Mouse (Mus musculus): ENCODE measurements around the gene Phb2. TPM values are rescaled to one million over a fixed set of nuclear protein-coding genes. Genes with fewer than 3 reads are reported as not detected.

Phb2 gene
- polyA plus RNA-seq, 1 experiment from 2014 or later, result 353 TPM

GRCm38 (mm10) chr6:124757909-124758848 lies 46.0 kb downstream of the Phb2 start:
- DNase-seq (ENCODE audit: low spot score, missing footprints), result peak; percentile 97
- Histone ChIP-seq H3K9ac (ENCODE audit: low read length) (peak overlapping the region; percentile 85), H3K27me3 (ENCODE audit: control insufficient read depth, insufficient read depth, low read length) (no peaks in the 10 kb centered on the region), H3K9me3 (ENCODE audit: control insufficient read depth, low read length) (no peaks in the 10 kb centered on the region), H3K4me3 (ENCODE audit: low read depth, low read length) (peak overlapping the region; percentile 87), H3K4me2 (peak overlapping the region; percentile 68), H3K36me3 (ENCODE audit: control insufficient read depth, insufficient read depth, low read length) (no peaks in the 10 kb centered on the region), H3K27ac (ENCODE audit: low read depth, low read length) (peak overlapping the region; percentile 92), H3K4me1 (ENCODE audit: control insufficient read depth, insufficient read depth, low read length) (peaks cover 34% of the 10 kb centered on the region)
- peak; percentile 12; the same call in 1 of the 2 replicates for ATAC-seq (ENCODE audit: low FRiP score)
- 25% methylated on average over 5 of the region's 5 CpGs for WGBS

GRCm38 (mm10) chr6:124758849-124759232 lies 46.7 kb downstream of the Phb2 start:
- Histone ChIP-seq H3K36me3 (ENCODE audit: control insufficient read depth, insufficient read depth, low read length) (no peaks in the 10 kb centered on the region), H3K9me3 (ENCODE audit: control insufficient read depth, low read length) (no peaks in the 10 kb centered on the region), H3K4me1 (ENCODE audit: control insufficient read depth, insufficient read depth, low read length) (peaks cover 34% of the 10 kb centered on the region), H3K27ac (ENCODE audit: low read depth, low read length) (peak overlapping the region; percentile 7), H3K9ac (ENCODE audit: low read length) (peak overlapping the region; percentile 85; the same call in 1 of the 2 replicates), H3K27me3 (ENCODE audit: control insufficient read depth, insufficient read depth, low read length) (no peaks in the 10 kb centered on the region), H3K4me2 (no peak overlapping the region), H3K4me3 (ENCODE audit: low read depth, low read length) (no peak overlapping the region; the same call in 1 of the 2 replicates)
- WGBS, result 40% methylated on average over 2 of the region's 2 CpGs
- ATAC-seq (ENCODE audit: low FRiP score) (no peak), DNase-seq (ENCODE audit: low spot score, missing footprints) (no peak)

- DNase-seq (ENCODE audit: low spot score, missing footprints) (peak; percentile 96), ATAC-seq (ENCODE audit: low FRiP score) (no peak)
- no peaks in the 10 kb centered on the region for H3K36me3 ChIP-seq (ENCODE audit: control insufficient read depth, insufficient read depth, low read length)
- no peaks in the 10 kb centered on the region for H3K27me3 ChIP-seq (ENCODE audit: control insufficient read depth, insufficient read depth, low read length)
- H3K4me2 ChIP-seq, result no peak overlapping the region
- no peaks in the 10 kb centered on the region for H3K9me3 ChIP-seq (ENCODE audit: control insufficient read depth, low read length)
- peaks cover 32% of the 10 kb centered on the region for H3K4me1 ChIP-seq (ENCODE audit: control insufficient read depth, insufficient read depth, low read length)
- no peak overlapping the region; the same call in 1 of the 2 replicates for H3K27ac ChIP-seq (ENCODE audit: low read depth, low read length)
- WGBS, result 4% methylated on average over 5 of the region's 5 CpGs
- H3K9ac ChIP-seq (ENCODE audit: low read length), result no peak overlapping the region
- no peak overlapping the region for H3K4me3 ChIP-seq (ENCODE audit: low read depth, low read length)
Measured at GRCm38 (mm10) chr6:124759259-124759658, 47.1 kb downstream of the Phb2 start.

- H3K36me3 ChIP-seq (ENCODE audit: control insufficient read depth, insufficient read depth, low read length), result no peaks in the 10 kb centered on the region
- H3K9ac ChIP-seq (ENCODE audit: low read length), result no peak overlapping the region
- no peak overlapping the region for H3K4me3 ChIP-seq (ENCODE audit: low read depth, low read length)
- WGBS, result 81% methylated on average over 7 of the region's 7 CpGs
- ATAC-seq (ENCODE audit: low FRiP score) (no peak), DNase-seq (ENCODE audit: low spot score, missing footprints) (no peak)
- no peak overlapping the region for H3K27ac ChIP-seq (ENCODE audit: low read depth, low read length)
- no peaks in the 10 kb centered on the region for H3K9me3 ChIP-seq (ENCODE audit: control insufficient read depth, low read length)
- H3K4me1 ChIP-seq (ENCODE audit: control insufficient read depth, insufficient read depth, low read length), result peaks cover 16% of the 10 kb centered on the region
- peaks cover 10% of the 10 kb centered on the region; the same call in 1 of the 2 replicates for H3K27me3 ChIP-seq (ENCODE audit: control insufficient read depth, insufficient read depth, low read length)
- H3K4me2 ChIP-seq, result no peak overlapping the region
Measured at GRCm38 (mm10) chr6:124765951-124766350, 53.8 kb downstream of the Phb2 start.

MicroRNAs encoded within 50 kb of the gene (microRNA counts, 519-probe panel; counts per million panel counts)
- microRNA mmu-miR-141 (not detected), microRNA mmu-miR-200c (not detected)

Small RNAs within 50 kb of the gene (microRNA-seq; reads per million reads assigned to microRNA genes)
- gene Mir141 (36.6 reads per million, percentile 42 among the genes with 10 or more reads in this experiment), gene Mir200c (300 reads per million, percentile 67 among the genes with 10 or more reads in this experiment)

Other genes with a start within 250 kb of the Phb2 start
- gene Clstn3, start 247.5 kb upstream of the Phb2 start, polyA plus RNA-seq (2014; fragmentation: Nextera tagmentation; extraction: Ambion mirVana), result 10.3 and 10.5 TPM in 2 replicates
- gene C1rl, start 219.2 kb upstream of the Phb2 start, polyA plus RNA-seq (2014; fragmentation: Nextera tagmentation; extraction: Ambion mirVana), result 0.23 and 0.28 TPM in 2 replicates
- 0.14 TPM in 1 of 2 replicates, not detected in the other for gene C1ra, start 199.9 kb upstream of the Phb2 start, polyA plus RNA-seq (2014; fragmentation: Nextera tagmentation; extraction: Ambion mirVana)
- 0.25 and 0.44 TPM in 2 replicates for gene C1s1, start 170.0 kb upstream of the Phb2 start, polyA plus RNA-seq (2014; fragmentation: Nextera tagmentation; extraction: Ambion mirVana)
- gene C1rb, start 142.0 kb upstream of the Phb2 start, polyA plus RNA-seq (2014; fragmentation: Nextera tagmentation; extraction: Ambion mirVana), result not detected in 2 replicates
- gene C1s2, start 76.3 kb upstream of the Phb2 start, polyA plus RNA-seq (2014; fragmentation: Nextera tagmentation; extraction: Ambion mirVana), result not detected in 2 replicates
- gene Lpcat3, start 49.3 kb upstream of the Phb2 start, polyA plus RNA-seq (2014; fragmentation: Nextera tagmentation; extraction: Ambion mirVana), result 30.9 and 32.3 TPM in 2 replicates
- gene Emg1, start 158 bp upstream of the Phb2 start, polyA plus RNA-seq (2014; fragmentation: Nextera tagmentation; extraction: Ambion mirVana), result 215 and 219 TPM in 2 replicates
- 5.1 and 6.3 TPM in 2 replicates for gene Ptpn6, start 26.4 kb downstream of the Phb2 start, polyA plus RNA-seq (2014; fragmentation: Nextera tagmentation; extraction: Ambion mirVana)
- 532 and 550 TPM in 2 replicates for gene Grcc10, start 29.0 kb downstream of the Phb2 start, polyA plus RNA-seq (2014; fragmentation: Nextera tagmentation; extraction: Ambion mirVana)
- gene Gm45234, start 43.7 kb downstream of the Phb2 start, polyA plus RNA-seq (2014; fragmentation: Nextera tagmentation; extraction: Ambion mirVana), result not detected in 2 replicates
- 8.2 and 8.4 TPM in 2 replicates for gene Atn1, start 44.2 kb downstream of the Phb2 start, polyA plus RNA-seq (2014; fragmentation: Nextera tagmentation; extraction: Ambion mirVana)
- gene Eno2, start 57.3 kb downstream of the Phb2 start, polyA plus RNA-seq (2014; fragmentation: Nextera tagmentation; extraction: Ambion mirVana), result 4.5 and 6.6 TPM in 2 replicates
- gene Lrrc23, start 67.4 kb downstream of the Phb2 start, polyA plus RNA-seq (2014; fragmentation: Nextera tagmentation; extraction: Ambion mirVana), result 1.1 and 1.8 TPM in 2 replicates
- 3.7 and 4.8 TPM in 2 replicates for gene Spsb2, start 96.3 kb downstream of the Phb2 start, polyA plus RNA-seq (2014; fragmentation: Nextera tagmentation; extraction: Ambion mirVana)
- gene Tpi1, start 102.0 kb downstream of the Phb2 start, polyA plus RNA-seq (2014; fragmentation: Nextera tagmentation; extraction: Ambion mirVana), result 619 and 639 TPM in 2 replicates
- gene Usp5, start 117.1 kb downstream of the Phb2 start, polyA plus RNA-seq (2014; fragmentation: Nextera tagmentation; extraction: Ambion mirVana), result 139 and 143 TPM in 2 replicates
- 225 and 244 TPM in 2 replicates for gene Cdca3, start 117.2 kb downstream of the Phb2 start, polyA plus RNA-seq (2014; fragmentation: Nextera tagmentation; extraction: Ambion mirVana)
- gene Gnb3, start 127.9 kb downstream of the Phb2 start, polyA plus RNA-seq (2014; fragmentation: Nextera tagmentation; extraction: Ambion mirVana), result 3.8 TPM in 2 replicates
- gene P3h3, start 145.4 kb downstream of the Phb2 start, polyA plus RNA-seq (2014; fragmentation: Nextera tagmentation; extraction: Ambion mirVana), result 7.8 and 7.9 TPM in 2 replicates
- gene Gpr162, start 151.6 kb downstream of the Phb2 start, polyA plus RNA-seq (2014; fragmentation: Nextera tagmentation; extraction: Ambion mirVana), result 1.6 and 2.1 TPM in 2 replicates
- gene Cd4, start 175.9 kb downstream of the Phb2 start, polyA plus RNA-seq (2014; fragmentation: Nextera tagmentation; extraction: Ambion mirVana), result not detected in 2 replicates
- gene Lag3, start 199.4 kb downstream of the Phb2 start, polyA plus RNA-seq (2014; fragmentation: Nextera tagmentation; extraction: Ambion mirVana), result 0.88 and 2.4 TPM in 2 replicates
- 258 and 288 TPM in 2 replicates for gene Ptms, start 207.8 kb downstream of the Phb2 start, polyA plus RNA-seq (2014; fragmentation: Nextera tagmentation; extraction: Ambion mirVana)
- gene Mlf2, start 219.1 kb downstream of the Phb2 start, polyA plus RNA-seq (2014; fragmentation: Nextera tagmentation; extraction: Ambion mirVana), result 430 and 435 TPM in 2 replicates

Data from midbrain, embryonic 11.5 days (tissue).